Mouse (Mus musculus) forebrain, embryonic 15.5 days (tissue): ENCODE data around the gene Aldh1a1. TPM values are rescaled to one million over a fixed set of nuclear protein-coding genes. Genes with fewer than 3 reads are reported as not detected.

Source experiments
- polyA plus RNA-seq: library from polyadenylated mRNA; unstranded; fragments of >200 nt; fragmentation: Nextera tagmentation; extraction: Ambion mirVana; gene quantifications from 2 replicates; pipeline ENCODE4 v1.2.1, GENCODE M21; 2015

The Aldh1a1 gene
- polyA plus RNA-seq, 1 experiment from 2014 or later, result 0.45 TPM

Other genes with a start within 250 kb of the Aldh1a1 start
- gene Anxa1, start 101.8 kb upstream of the Aldh1a1 start, polyA plus RNA-seq, result 4.1 and 4.4 TPM in 2 replicates
- gene Aldh1a7, start 234.8 kb downstream of the Aldh1a1 start, polyA plus RNA-seq, result 0.13 and 0.20 TPM in 2 replicates